Mouse (Mus musculus) thymus, postnatal 4 days (tissue): ENCODE measurements at regions not wholly inside any gene's neighbourhood (a gene's known extent, or its start where the extent isn't known, plus 50 kb on each side); places are given as distances from the start of the nearest gene placed in this dataset.

ENCODE experiments used
- DNase-seq: peaks from one replicate; pipeline ENCODE4 v3.0.0; 2021

DNA sequence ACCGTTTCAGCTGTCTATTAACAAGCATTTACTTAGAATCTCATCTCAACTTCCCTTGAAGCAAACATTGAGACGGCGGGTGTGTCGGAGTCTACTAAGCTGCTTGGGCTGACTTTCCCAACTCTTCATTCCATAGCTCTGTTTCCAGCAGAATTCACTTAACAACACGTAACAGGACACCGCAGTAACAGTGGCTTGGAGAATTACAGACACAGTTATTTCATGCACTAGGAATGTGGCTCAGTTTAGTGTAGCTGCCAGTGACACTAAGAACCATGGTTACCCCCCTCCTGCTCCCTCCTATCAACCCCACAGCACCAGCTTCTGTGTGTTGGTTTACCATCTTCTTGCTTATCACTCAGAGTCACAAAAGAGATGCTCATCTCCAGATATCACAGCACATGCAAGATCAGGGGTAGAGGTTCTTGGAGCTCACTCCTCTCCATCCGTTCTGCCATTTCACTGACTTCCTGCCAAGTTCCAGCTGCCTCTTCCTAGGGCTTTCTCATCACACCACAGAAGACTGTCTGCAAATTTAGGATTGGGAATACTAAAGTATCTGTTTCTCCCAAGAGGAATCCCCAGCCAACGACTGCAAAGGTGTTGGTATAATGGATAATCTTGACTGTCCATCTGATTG is 90.7 kb downstream of the Banf2 start:
- no peak for DNase-seq

DNA sequence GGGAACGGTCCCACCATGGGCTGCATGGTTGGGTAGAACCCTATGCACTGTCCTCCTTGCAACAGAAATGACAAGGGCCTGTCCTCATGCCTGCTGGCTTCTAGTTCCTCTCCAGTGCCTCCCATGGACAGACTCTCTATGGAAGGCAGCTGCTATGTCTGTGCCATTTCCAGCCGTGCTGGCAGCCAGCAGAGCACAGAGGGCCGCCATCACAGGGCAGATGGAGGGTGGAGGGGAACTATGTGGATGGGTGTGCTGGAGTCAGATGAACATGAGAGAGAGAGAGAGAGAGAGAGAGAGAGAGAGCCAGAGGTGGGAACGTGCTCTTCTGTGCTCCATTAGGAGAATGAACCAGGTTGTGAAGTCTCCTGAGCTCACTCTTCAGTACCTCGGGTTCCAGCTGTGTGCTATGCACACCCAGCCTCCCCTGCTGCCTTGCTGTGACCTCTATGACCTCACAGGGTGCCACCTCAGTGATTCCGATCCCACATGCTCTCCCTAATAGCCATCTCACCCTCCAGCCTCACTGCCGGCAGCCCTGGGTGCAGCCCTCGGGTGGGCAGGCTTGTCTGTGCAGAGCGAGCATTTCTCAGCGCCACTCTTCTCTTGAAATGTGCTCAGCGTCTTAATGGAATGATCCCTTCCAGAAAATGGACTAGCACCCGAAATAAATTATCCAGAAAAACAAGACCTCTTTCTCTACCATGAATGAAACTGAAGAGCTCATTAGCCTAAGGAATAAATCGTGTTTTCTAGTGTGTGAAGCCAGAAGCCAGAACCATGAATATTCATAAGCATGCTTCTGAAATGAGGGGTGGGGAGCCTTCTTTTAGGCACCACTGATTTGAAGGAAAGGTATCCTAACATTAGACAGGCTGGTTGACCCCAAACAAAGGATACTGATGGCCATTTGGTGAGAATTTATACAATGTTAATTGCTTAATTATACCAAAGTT is 94.5 kb downstream of the Banf2 start:
- DNase-seq, result no peak

DNA sequence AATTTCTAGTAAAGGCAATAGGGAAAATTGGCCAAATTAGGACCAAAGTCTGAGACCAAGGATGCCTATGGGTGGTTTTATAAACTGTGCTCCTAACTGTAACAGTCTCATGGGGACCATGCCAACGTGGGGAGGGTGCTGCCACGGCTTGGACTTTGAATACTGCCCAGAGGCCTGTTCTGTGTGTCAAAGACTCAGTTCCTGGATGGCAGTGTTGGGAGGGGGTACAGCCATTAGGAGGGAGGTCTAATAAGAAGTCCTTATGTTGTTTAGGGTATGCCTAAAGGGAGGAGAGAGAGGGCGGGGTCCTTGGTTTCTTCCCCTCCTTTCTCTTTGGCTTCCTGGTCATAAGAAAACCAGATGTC is 95.2 kb downstream of the Banf2 start:
- no peak for DNase-seq

DNA sequence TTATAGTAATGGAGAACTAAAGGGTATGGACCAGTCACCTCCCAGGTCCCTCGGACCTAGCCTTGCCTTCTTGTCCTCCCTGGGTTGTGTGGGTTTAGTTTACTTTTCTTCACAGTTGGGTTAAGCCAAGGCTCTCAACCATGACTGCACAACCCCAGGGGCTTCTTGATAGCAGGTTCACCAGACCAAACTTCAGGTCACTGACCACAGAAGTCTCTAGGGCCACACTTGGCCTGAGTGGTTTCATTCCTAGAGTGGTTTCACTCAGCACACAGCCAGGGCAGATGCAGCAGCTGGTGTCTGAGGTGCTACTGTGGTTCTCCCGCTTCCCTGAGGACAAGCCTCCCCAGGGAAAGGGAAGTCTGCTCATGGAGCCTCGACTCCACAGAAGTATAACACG is 95.7 kb downstream of the Banf2 start:
- no peak for DNase-seq

DNA sequence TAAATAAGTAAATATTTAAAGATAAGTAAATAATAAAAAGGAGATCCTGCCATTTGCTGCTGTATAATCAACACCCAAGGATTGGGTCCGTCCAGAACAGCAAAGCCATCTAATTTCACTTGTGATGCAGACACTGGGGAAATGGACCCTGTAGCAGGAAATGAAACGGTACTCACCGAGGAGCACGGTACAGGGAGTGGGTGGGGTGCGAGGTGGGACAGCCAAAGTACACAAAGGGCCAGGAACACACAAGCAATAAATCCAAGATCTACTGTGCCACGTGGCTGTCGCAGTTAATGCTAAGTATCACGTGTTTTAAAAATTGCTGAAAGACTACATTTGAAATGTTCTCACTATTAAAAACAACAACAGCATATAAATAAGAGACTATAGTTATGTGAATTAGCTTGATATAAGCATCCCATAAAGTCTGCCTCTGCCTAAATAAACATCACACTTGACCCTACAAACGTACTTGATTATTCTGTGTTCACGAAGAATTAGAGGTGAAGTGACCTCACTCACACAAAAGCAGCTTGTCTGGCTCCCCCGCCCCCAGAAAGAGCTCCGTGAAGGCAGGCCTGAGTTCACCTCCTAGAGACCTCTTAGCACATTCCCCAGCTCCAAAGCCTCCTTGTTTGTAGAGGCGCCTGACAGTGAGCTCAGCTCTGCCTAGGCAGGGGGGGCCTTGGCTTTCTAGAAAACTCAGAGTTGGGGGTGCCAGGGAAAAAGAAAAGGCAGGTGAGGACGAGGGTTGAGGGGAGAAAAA is 101.1 kb downstream of the Banf2 start:
- no peak for DNase-seq

DNA sequence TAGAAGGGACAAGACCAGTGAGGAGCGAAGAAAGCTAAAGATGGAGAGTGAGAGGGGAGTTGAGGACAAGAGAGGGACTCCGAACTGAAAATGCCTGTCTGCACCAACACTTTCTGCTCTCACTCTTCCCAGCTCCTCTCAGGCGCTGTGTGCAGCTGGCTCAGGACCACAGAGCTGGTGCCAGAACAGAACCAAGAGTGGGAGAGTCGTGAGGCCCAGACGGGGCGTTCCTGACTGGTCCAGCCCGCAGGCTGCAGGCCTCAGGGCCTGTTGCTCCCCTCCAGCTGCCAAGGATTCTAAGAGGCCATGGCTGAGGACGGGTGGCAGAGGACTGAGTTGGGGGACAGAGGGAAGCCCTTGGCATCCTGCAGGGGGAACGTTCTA is 101.7 kb downstream of the Banf2 start:
- DNase-seq, result no peak

DNA sequence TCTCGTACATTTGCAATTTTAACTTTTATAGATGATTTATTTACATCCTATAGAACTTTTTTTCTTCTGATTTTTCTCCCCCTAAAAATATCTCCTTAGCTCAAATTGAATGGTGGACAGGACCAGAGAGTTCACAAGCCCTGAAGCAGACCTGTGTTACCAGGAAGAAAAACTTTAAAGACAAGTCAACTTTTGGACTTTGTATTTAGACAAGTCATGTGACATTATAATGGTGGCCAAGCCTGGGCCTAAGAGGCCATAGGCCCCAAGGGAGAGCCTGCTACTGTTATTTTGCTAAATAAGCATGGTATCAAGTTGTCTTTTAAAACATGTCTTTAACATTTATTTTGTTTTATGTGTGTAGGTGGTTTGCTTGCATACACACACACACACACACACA is 102.7 kb downstream of the Banf2 start:
- DNase-seq, result no peak

DNA sequence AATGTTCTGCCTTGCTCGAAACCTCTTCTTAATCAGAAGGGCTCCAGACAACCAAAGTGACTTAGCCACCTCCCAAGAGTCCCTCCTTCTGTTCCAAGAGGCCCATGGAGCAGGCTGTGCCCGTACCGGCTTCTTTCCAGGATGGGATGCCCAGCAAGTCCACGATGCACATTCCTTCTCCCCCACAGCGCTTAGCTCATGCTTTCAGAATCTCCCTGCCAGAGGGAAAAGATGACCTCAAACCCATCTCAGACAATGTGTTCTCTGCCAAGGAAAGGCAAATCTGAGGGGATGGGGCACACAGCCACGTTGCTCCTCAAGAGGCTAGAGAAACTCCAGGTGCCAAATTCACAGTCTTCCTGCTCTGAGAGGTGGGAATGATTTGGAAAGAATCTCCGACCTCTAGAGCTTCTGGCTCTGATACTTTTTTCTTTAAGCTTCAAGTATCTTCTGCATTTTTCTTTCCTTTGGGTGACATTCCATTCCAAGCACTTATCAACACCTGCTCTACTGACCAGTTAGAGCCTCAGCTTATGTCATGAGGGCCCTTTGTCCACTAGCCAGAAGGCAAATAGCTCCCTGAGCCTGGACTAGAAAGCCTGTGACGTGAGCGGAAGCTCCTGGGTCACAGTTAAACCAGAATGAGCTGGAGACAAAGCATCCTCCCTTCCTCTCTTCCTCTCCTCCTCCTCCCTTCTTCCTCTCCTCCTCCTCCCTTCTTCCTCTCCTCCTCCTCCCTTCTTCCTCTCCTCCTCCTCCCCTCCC is 110.9 kb downstream of the Banf2 start:
- DNase-seq, result no peak

DNA sequence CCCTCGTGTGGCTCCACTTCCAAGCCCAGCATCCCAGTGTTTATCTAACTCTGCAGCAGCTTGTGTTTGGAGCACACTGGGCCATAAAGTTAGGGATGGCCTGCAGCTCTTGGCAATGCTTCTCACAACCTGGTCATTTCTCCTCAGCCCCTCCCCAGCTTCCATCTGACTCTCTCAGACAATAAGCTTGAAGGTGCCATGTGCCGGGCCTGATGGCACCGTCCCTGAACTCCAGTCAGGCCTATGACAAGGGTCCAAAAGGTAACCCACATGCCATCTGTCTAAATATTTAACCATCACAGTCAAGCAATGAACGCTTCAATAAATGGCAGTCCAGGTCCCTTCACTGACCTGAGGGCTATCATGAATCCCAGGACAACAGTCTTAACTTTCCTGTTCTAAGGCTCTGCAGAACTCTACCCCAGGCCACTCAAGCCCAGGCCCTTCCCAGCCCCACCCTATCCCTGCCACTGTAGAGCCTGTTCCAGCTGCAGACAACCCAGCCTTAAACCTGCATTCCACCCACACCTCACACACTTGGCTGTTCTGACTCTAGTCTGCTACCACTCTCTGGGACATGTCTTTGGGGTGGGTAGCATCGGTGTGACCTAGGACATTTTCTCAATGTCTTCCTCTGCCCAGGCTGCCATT is 111.8 kb downstream of the Banf2 start:
- no peak for DNase-seq

DNA sequence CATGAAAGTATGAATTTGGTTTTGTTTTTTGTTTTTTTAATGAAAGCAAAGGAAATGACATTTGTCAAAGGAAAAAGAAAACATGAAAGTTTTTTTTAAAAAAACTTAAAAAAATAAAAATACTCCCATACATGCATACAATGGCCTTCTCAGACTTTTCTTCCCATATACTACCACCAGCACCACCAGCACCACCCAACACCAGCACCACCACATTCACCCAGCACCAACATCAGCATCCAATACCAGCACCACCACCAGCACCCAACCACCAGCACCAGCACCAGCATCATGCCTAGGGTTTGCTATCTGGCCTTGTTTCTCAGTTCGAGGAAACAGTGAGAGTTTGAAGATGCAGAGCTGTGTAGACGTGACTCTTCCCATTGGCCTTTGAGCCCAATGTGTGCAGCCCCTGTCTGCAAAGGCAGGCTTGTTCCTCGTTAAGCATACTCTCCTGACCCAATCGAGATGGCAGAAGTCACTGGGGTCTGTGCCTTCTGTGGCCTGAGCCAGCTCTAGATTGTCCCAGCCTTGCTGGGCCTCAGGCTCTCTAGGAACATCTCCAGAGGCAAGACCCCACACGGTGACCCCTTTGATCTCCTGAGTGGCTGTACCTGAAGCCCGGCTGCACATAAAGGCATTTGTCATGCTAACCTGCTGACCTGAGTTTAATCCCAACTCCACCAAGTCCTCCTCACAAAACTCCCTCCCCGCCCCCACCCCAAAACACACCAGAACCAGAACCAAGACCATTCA is 113.8 kb upstream of the Mgme1 start:
- no peak for DNase-seq

DNA sequence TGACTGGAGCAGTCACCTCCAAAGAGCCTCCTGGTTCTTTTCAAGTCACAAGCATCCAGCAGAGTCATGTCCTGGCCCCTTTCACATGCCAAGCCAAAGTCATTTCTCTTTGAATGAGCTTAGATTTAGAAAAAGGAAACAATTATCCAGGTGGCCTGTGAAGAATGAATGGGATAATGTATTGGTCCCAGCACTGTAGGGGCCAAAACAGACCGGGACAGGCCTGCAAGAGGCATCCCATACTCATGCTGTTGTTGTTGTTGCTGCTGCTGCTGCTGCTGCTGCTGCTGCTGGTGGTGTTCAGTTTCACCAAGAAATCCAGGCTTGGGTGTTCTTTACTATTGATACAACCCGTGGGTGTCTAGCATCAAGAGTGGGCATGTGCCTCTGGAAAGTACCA is 113.1 kb upstream of the Mgme1 start:
- DNase-seq, result no peak

DNA sequence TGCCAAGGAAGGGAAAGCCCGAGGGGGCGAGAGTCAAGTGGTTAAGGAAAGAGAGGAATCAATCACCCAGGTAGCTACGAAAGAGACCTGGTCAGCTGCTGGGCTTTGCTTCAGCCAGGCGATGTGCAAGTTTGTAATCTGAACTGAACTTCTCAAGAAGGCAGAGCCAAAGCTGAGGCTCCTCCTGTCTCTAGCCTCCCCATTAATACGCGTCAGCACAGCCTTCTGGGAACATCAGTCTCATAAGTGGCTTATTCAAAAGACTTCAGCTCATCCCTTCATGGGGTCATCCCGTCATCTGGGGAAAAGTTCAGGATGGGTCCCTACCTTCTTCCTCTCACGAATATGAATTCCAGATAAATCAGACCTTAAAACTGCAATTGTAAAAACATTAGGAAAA is 112.2 kb upstream of the Mgme1 start:
- no peak for DNase-seq

DNA sequence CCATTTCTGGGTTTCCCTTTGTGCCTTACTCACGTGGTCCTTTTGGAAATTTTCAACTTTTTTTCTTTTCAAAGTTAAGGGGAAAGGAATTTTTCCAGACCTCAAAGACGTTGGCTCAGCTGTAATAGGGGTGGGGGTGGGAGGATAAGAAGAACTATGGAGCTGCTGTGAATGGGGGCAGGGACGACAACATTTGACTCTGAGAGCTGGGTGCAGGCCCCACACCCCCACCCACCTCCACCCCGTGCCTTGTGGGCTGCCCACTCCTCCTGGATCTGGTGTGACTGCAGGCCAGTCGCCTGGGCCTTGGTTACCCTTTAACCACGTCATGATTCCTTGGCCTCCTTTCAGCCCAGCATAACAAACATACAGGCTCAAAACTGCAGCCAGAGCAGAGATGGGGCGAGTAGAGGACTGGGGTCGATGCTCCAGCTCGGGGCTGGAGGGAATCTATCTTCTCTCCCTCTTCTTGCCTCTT is 110.6 kb upstream of the Mgme1 start:
- DNase-seq, result no peak

DNA sequence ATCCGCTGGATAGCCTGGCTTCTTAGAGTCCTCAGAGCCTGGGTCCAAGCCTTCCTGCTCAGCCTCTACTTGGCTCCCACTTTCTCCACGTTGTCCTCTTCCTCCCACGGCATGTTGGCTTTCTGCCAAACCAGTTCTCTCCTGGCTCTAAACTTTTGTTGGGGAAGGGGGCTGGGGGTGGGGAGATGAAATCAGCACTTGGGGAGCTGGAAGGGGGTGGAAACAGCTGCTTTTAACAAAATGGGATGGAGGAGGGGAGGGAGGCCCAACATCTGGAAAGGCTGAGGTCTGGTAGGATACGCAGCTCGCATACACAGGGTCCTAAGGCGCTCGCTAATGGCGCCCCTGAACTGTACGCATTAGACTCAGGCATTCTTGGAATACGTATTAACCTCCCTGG is 110.0 kb upstream of the Mgme1 start:
- DNase-seq, result no peak

DNA sequence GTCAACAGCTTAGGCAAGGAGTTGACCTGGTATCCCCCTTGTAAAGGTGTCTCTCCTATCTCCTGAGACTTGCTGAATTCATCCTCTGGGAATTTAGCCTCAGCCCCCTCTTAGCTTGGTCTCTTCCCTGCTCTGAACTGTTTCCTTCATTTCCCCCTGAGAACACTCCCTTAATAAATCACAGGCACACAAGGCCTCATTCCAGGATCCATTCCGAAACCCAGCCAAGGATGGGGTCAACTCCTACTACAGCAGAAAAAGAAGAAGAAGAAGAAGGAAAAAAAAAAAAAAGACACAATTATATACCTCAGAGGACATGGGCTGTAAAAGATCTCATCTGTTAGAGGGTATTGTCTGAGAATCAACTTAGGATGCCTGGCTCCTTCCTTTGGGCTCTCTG is 108.6 kb upstream of the Mgme1 start:
- DNase-seq, result no peak

DNA sequence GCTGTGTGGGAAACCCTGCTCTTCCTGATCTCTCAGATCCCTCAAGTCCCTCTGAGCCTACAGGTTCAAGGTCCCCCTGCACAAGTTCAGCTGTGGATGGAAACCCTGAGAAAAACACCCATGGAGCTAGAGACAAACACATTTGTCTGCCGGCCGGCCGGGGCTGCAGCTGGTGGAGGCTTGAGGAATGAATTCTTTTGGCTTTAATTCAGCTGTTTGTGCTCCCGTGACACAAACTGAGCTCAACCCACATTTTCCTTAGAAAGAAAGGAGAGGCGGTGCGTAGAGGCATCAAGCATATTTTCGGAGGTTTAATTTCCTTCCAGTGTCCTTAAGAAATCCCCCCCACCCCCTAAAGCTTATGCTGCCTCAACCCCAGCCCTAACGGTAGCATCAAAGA is 106.4 kb upstream of the Mgme1 start:
- no peak for DNase-seq

DNA sequence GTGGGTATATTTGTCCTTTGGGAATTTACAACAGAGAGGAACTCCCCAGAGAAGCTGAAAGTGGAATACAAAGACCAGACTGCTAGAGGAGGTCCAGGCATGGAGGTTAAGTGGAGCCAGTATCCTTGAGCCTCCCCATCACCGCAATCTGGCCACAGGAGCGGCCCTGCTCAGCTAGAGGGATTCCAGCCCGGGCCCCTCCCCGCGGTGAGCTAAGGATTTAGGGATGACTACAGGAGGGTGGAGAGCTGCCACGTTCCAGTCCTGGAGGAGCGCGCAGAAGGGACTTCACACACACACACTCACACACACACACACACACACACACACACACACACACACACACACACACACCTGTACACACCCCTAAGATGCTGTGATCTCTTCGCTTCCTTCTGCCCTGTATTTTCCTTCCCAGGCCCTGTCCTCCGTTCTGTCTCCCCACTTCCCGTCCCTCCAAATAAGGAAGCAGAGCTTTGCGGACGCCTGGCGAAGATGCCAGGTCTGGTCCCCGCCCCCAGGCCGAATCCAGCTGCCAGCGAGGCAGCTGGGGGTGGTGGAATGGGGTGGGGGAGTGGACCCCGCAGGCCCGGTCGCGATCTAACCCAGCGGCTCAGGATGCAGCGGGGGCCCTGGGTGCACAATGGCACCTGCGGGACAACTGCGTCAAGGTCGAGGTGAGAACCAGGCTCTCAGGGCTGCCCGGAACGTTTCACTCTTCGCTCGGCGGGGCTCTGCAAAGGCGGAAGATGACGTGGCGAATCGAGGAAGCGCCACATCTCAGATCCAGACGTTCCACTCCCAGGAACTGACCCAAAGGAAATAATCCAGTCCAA is 105.3 kb upstream of the Mgme1 start:
- DNase-seq, result peak; percentile 62

DNA sequence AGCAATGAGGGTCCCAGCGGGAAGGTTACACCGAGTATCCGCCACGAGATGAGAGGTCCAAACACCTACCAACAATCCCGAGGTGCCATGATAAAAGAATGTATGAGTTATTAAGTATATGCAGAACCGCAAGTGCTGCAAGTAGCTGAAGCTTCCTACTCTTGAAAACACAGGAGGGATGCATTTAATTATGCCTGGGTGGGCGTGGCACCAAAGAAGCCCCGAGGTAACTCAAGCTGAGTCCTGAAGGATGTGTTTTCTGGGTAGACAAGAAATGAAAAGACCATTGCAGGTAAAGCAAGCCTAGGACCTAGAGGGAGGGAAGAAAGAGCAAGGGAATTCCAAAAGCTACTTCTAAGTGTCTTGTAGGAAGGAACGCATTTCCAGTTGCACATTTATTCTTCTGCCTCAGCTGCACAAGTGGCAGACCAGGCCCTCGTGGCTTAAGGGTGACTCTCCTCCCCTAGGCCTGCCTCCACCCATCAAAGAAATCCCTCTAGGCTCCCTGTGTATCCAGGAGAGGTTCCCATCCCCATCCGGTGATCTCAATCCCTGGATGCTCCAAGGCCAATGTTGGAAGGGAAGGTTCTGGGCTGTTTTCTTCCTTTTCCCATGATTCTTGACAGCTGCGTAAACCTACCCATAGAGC is 104.2 kb upstream of the Mgme1 start:
- DNase-seq, result no peak

DNA sequence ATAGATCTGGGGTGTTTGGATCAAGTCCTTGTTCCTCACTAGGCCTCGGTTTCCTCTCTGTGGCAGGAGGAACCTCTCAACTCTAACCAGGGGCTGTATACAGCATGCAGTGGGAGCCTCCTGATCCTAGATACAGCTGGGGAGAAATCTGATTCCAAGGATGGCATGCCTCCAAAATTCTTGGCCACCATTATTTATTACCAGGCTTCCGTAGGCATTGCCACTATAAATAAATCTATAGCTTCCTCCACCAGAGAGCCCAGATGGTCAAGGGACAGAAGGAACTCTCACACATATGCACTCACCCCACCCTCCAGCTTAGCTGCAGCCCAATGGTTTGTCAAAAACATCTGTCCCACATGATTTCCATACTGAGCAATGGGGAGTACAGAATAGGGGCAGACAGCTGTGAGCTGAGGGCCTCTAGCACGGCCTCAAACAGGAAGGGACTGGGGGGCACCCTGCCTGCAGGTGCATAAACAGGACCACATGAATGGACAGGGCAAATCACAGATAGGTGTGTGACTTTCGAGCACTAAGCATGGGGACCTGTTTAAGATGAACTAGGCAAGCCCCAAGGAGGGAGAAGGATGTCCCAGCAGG is 100.8 kb upstream of the Mgme1 start:
- DNase-seq, result no peak
